Mouse (Mus musculus): Measurements from ENCODE around the gene Ftl1-ps1. TPM values are rescaled to one million over a fixed set of nuclear protein-coding genes. Genes with fewer than 3 reads are reported as not detected.

Gene Ftl1-ps1
- 10 to 100 TPM; 45.4 to 50.9 TPM for polyA plus RNA-seq (2017; shearing (Covaris generic))

GRCm38 (mm10) chr13:74399298-74399839, at the start of gene Ftl1-ps1:
Gene Ftl1-ps1 (plus strand): TSS chr13:74399694.

DNA sequence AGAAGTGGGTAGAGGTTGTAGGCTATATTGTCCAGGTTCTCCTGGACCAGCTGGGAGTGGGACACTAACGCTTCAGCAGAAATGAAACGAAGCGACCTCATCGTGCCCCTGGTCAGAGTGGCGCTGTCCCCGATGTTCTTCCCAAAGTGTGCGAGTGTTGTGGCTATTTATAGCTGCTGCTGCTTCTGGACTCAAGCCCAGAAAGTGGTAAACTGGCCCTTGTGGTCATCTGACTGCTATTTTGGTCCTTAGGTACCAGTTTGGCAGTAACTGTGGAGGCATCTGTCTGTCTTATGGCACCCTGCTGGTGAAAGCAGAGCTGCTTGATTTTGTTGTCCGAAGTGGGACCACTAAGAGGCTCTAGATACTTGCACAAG, 35.6 kb upstream of the Ftl1-ps1 start, which contains the start of gene Lrrc14b:
Lrrc14b (minus strand) TSS at position 147 of the 377 bp plus-strand sequence.

GRCm38 (mm10) chr13:74390371-74390990, 9.0 kb upstream of the Ftl1-ps1 start, which contains the start of gene Zfp72:
Gene Zfp72 (minus strand): TSS chr13:74390836.

Other genes with a start within 250 kb of the Ftl1-ps1 start
- 10 to 100 TPM; 82.4 to 88.8 TPM for gene Exoc3, start 191.0 kb upstream of the Ftl1-ps1 start, polyA plus RNA-seq (2017; shearing (Covaris generic))
- under 1 TPM; 0.20 to 0.89 TPM for gene Ahrr, start 107.4 kb upstream of the Ftl1-ps1 start, polyA plus RNA-seq (2017; shearing (Covaris generic))
- 100 to 1,000 TPM; 157 to 173 TPM for gene Pdcd6, start 82.1 kb upstream of the Ftl1-ps1 start, polyA plus RNA-seq (2017; shearing (Covaris generic))
- gene Sdha, start 49.4 kb upstream of the Ftl1-ps1 start, polyA plus RNA-seq (2017; shearing (Covaris generic)), result 100 to 1,000 TPM; 303 to 309 TPM
- 10 to 100 TPM; 32.4 to 40.7 TPM for gene Ccdc127, start 49.4 kb upstream of the Ftl1-ps1 start, polyA plus RNA-seq (2017; shearing (Covaris generic))
- not detected for gene Lrrc14b, start 35.7 kb upstream of the Ftl1-ps1 start, polyA plus RNA-seq (2017; shearing (Covaris generic))
- 1 to 10 TPM; 2.2 to 3.1 TPM for gene Zfp72, start 8.9 kb upstream of the Ftl1-ps1 start, polyA plus RNA-seq (2017; shearing (Covaris generic))
- gene Zfp825, start 94.3 kb downstream of the Ftl1-ps1 start, polyA plus RNA-seq (2017; shearing (Covaris generic)), result 10 to 100 TPM; 18.3 to 20.8 TPM
- gene Erap1, start 239.9 kb downstream of the Ftl1-ps1 start, polyA plus RNA-seq (2017; shearing (Covaris generic)), result 100 to 1,000 TPM; 117 to 133 TPM

All from inflammation-experienced regulatory T-cells (primary cell).